Mouse (Mus musculus) lung, adult 2 months (tissue): ENCODE measurements around the gene Cbx2.

Source experiments
- CTCF ChIP-seq: fragments of 200-500 bp; IDR thresholded peaks from 2 replicates; pipeline ENCODE4 v1.5.1; 2011; ENCODE audit warnings: mild to moderate bottlenecking, low read length, control low read depth; ENCODE audit not compliant: insufficient read depth
- POLR2A ChIP-seq: fragments of 200-500 bp; IDR thresholded peaks from 2 replicates; pipeline ENCODE4 v1.6.1; 2011; ENCODE audit warnings: low read depth, mild to moderate bottlenecking, control low read depth, low read length, borderline replicate concordance; ENCODE audit errors: extremely low read depth

GRCm38 (mm10) chr11:119055571-119056131 is 32.9 kb downstream of the Cbx2 start:
- TF ChIP-seq CTCF (no peak), POLR2A (no peak)
